In the genomic region with DNA sequence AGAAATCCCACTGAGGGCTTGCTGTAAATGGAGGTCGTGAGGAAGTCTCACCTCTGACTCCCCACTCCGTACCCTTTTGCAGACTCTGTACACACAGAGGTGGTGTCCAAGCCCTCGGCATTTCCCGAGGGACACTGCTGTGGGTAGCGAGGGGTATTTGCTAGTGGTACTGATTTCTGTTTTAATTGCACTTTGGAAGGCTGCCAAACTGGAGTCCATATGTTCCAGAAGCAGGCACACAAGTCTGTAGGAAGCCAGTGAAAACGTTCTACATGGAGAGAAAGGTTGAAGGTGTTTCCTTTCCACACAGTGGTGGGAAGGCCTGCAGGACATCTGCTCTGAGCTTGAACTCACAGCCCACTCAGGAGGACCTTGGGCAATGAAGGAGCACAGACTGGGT, we compare ENCODE assay signal across 19 mouse cellular contexts.
DNase-seq lines count a peak whose midpoint lies in the region; ATAC-seq and TF ChIP-seq lines count a peak whose summit lies in the region.
"Had no signal": no experiment of that assay in that cellular context is flagged by ENCODE, and none has a peak within 500 bp of the region (broad histone marks: within the 10 kb centered on the region; RNA-seq: fewer than 3 reads in every experiment).

No protein-coding gene starts in this region.

- TF ChIP-seq CTCF in hindbrain, postnatal 0 days (IDR thresholded peaks at IDR 0.05; ENCODE audit: low read depth), result no peak
- TF ChIP-seq CTCF in lung, embryonic 14.5 days (IDR thresholded peaks at IDR 0.05; ENCODE audit: low read depth), result no peak
- no peak for TF ChIP-seq CTCF in forebrain, postnatal 0 days (IDR thresholded peaks at IDR 0.05; ENCODE audit: low read depth)

- H3K9ac ChIP-seq in forebrain, embryonic 13.5 days, result no peak overlapping the region
- no peak overlapping the region for H3K9ac ChIP-seq in forebrain, embryonic 15.5 days (replicated peaks)
- no peak overlapping the region for H3K9ac ChIP-seq in hindbrain, postnatal 0 days (replicated peaks; ENCODE audit: low read length)
- H3K9ac ChIP-seq in hindbrain, embryonic 14.5 days, result no peak overlapping the region
- no peak overlapping the region for H3K9ac ChIP-seq in lung, embryonic 14.5 days
- no peak overlapping the region for H3K9ac ChIP-seq in forebrain, postnatal 0 days
- H3K9ac ChIP-seq: heart, embryonic 12.5 days; intestine, embryonic 15.5 days had no signal

- DNase-seq in hindbrain, postnatal 0 days (ENCODE audit: low spot score), result peak; percentile 51
- no peak for DNase-seq in hindbrain, embryonic 14.5 days (ENCODE audit: low spot score)
- DNase-seq in lung, embryonic 14.5 days, result peak; percentile 28
- no peak for DNase-seq in lung, postnatal 36 days
- peak; percentile 40 for DNase-seq in forebrain, postnatal 0 days
- DNase-seq in adrenal gland, postnatal 4 days (ENCODE audit: low spot score in 2 of 2), result no peak
- DNase-seq: adrenal gland, postnatal 14 days; cerebellum, adult 2 months; cerebellum, postnatal 10 days; gastrocnemius, postnatal 14 days; kidney, adult 18-20 months had no signal

- H3K4me2 ChIP-seq in forebrain, embryonic 13.5 days, result no peak overlapping the region
- no peak overlapping the region for H3K4me2 ChIP-seq in forebrain, embryonic 15.5 days (replicated peaks)
- H3K4me2 ChIP-seq in hindbrain, postnatal 0 days (ENCODE audit: low read depth, low read length), result no peak overlapping the region
- no peak overlapping the region for H3K4me2 ChIP-seq in hindbrain, embryonic 14.5 days (replicated peaks)
- H3K4me2 ChIP-seq in lung, embryonic 14.5 days, result no peak overlapping the region
- H3K4me2 ChIP-seq in forebrain, postnatal 0 days (ENCODE audit: low read depth), result no peak overlapping the region
- H3K4me2 ChIP-seq: heart, embryonic 12.5 days; intestine, embryonic 15.5 days had no signal

- H3K9me3 ChIP-seq in forebrain, embryonic 13.5 days (replicated peaks), result no peaks in the 10 kb centered on the region
- H3K9me3 ChIP-seq in forebrain, embryonic 15.5 days, result no peaks in the 10 kb centered on the region
- H3K9me3 ChIP-seq in hindbrain, postnatal 0 days (ENCODE audit: low read length), result no peaks in the 10 kb centered on the region
- no peaks in the 10 kb centered on the region for H3K9me3 ChIP-seq in hindbrain, embryonic 14.5 days (ENCODE audit: control insufficient read depth, low read length)
- H3K9me3 ChIP-seq in lung, embryonic 14.5 days (ENCODE audit: low read depth, low read length), result no peaks in the 10 kb centered on the region
- H3K9me3 ChIP-seq in forebrain, postnatal 0 days (ENCODE audit: low read length), result no peaks in the 10 kb centered on the region
- H3K9me3 ChIP-seq: heart, embryonic 12.5 days; hindbrain, embryonic 10.5 days; intestine, embryonic 15.5 days had no signal

- no peak overlapping the region for H3K4me3 ChIP-seq in forebrain, embryonic 13.5 days
- H3K4me3 ChIP-seq in forebrain, embryonic 15.5 days, result no peak overlapping the region
- no peak overlapping the region for H3K4me3 ChIP-seq in hindbrain, postnatal 0 days (ENCODE audit: low read length)
- H3K4me3 ChIP-seq in hindbrain, embryonic 14.5 days (replicated peaks; ENCODE audit: low read length), result no peak overlapping the region
- H3K4me3 ChIP-seq in lung, embryonic 14.5 days (ENCODE audit: low read depth, low read length), result no peak overlapping the region
- no peak overlapping the region for H3K4me3 ChIP-seq in forebrain, postnatal 0 days (ENCODE audit: low read depth, low read length)
- H3K4me3 ChIP-seq: heart, embryonic 12.5 days; hindbrain, embryonic 10.5 days; intestine, embryonic 15.5 days had no signal

- H3K4me1 ChIP-seq in forebrain, embryonic 13.5 days, result peaks cover 40% of the 10 kb centered on the region
- peaks cover 31% of the 10 kb centered on the region for H3K4me1 ChIP-seq in forebrain, embryonic 15.5 days
- peaks cover 29% of the 10 kb centered on the region for H3K4me1 ChIP-seq in hindbrain, postnatal 0 days (ENCODE audit: insufficient read depth, low read length)
- H3K4me1 ChIP-seq in hindbrain, embryonic 14.5 days (replicated peaks; ENCODE audit: control insufficient read depth, insufficient read depth, low read length), result peaks cover 30% of the 10 kb centered on the region
- peaks cover 10% of the 10 kb centered on the region; the same call in 1 of the 2 replicates for H3K4me1 ChIP-seq in lung, embryonic 14.5 days (ENCODE audit: insufficient read depth)
- peaks cover 19% of the 10 kb centered on the region for H3K4me1 ChIP-seq in forebrain, postnatal 0 days (ENCODE audit: insufficient read depth)

- WGBS in forebrain, embryonic 13.5 days, result 35% methylated on average over 6 of the region's 6 CpGs
- 30% methylated on average over 6 of the region's 6 CpGs for WGBS in forebrain, embryonic 15.5 days
- 38% methylated on average over 6 of the region's 6 CpGs for WGBS in hindbrain, postnatal 0 days
- WGBS in hindbrain, embryonic 14.5 days, result 40% methylated on average over 6 of the region's 6 CpGs
- 40% methylated on average over 6 of the region's 6 CpGs for WGBS in lung, embryonic 14.5 days
- WGBS in forebrain, postnatal 0 days, result 32% methylated on average over 6 of the region's 6 CpGs

- H3K27me3 ChIP-seq in forebrain, embryonic 13.5 days, result no peaks in the 10 kb centered on the region
- H3K27me3 ChIP-seq in forebrain, embryonic 15.5 days, result no peaks in the 10 kb centered on the region
- no peaks in the 10 kb centered on the region for H3K27me3 ChIP-seq in hindbrain, postnatal 0 days (ENCODE audit: insufficient read depth, low read length)
- H3K27me3 ChIP-seq in hindbrain, embryonic 14.5 days (ENCODE audit: control insufficient read depth, insufficient read depth, low read length), result no peaks in the 10 kb centered on the region
- no peaks in the 10 kb centered on the region for H3K27me3 ChIP-seq in lung, embryonic 14.5 days (ENCODE audit: insufficient read depth, low read length)
- H3K27me3 ChIP-seq in forebrain, postnatal 0 days (ENCODE audit: insufficient read depth, low read length), result no peaks in the 10 kb centered on the region
- H3K27me3 ChIP-seq: CH12.LX; heart, embryonic 12.5 days; intestine, embryonic 15.5 days; Patski had no signal

- ATAC-seq in forebrain, embryonic 13.5 days, result 0 out of 2 replicates have a peak, but pooled peaks have one; percentile 7
- ATAC-seq in forebrain, embryonic 15.5 days (replicated peaks), result no peak
- no peak for ATAC-seq in hindbrain, postnatal 0 days
- no peak for ATAC-seq in hindbrain, embryonic 14.5 days (ENCODE audit: low FRiP score)
- ATAC-seq in lung, embryonic 14.5 days (ENCODE audit: insufficient read depth), result no peak
- no peak for ATAC-seq in forebrain, postnatal 0 days
- ATAC-seq: activated CD4-positive, CD25-positive, alpha-beta regulatory T cell, adult 4 months; intestine, embryonic 15.5 days; Patski had no signal

- H3K27ac ChIP-seq in forebrain, embryonic 13.5 days, result peak overlapping the region; percentile 45; the same call in 1 of the 2 replicates
- H3K27ac ChIP-seq in forebrain, embryonic 15.5 days (replicated peaks), result no peak overlapping the region
- no peak overlapping the region for H3K27ac ChIP-seq in hindbrain, postnatal 0 days
- H3K27ac ChIP-seq in hindbrain, embryonic 14.5 days, result no peak overlapping the region
- H3K27ac ChIP-seq in lung, embryonic 14.5 days (ENCODE audit: low read depth), result no peak overlapping the region
- no peak overlapping the region; the same call in 1 of the 2 replicates for H3K27ac ChIP-seq in forebrain, postnatal 0 days (ENCODE audit: low read depth, low read length)
- H3K27ac ChIP-seq: hindbrain, embryonic 10.5 days; intestine, embryonic 15.5 days had no signal

- no peaks in the 10 kb centered on the region for H3K36me3 ChIP-seq in forebrain, embryonic 13.5 days (ENCODE audit: poor library complexity, severe bottlenecking)
- no peaks in the 10 kb centered on the region for H3K36me3 ChIP-seq in forebrain, embryonic 15.5 days
- H3K36me3 ChIP-seq in hindbrain, postnatal 0 days (ENCODE audit: insufficient read depth, low read length), result no peaks in the 10 kb centered on the region
- H3K36me3 ChIP-seq in hindbrain, embryonic 14.5 days (replicated peaks; ENCODE audit: control insufficient read depth, insufficient read depth), result no peaks in the 10 kb centered on the region
- no peaks in the 10 kb centered on the region for H3K36me3 ChIP-seq in lung, embryonic 14.5 days (ENCODE audit: insufficient read depth)
- no peaks in the 10 kb centered on the region for H3K36me3 ChIP-seq in forebrain, postnatal 0 days (ENCODE audit: insufficient read depth)
- H3K36me3 ChIP-seq: heart, embryonic 12.5 days; hindbrain, embryonic 10.5 days; intestine, embryonic 15.5 days had no signal

Comparison
In these comparisons a context has a peak if more than half of its experiments do, and no peak if none do; other contexts are left out.
1. DNase-seq: peak in hindbrain, postnatal 0 days (single experiment), lung, embryonic 14.5 days (single experiment) and forebrain, postnatal 0 days (single experiment); none in hindbrain, embryonic 14.5 days (single experiment), lung, postnatal 36 days (single experiment) and adrenal gland, postnatal 4 days (0 of 2).